Mouse (Mus musculus) stomach, postnatal 0 days (tissue): Measurements from ENCODE around the gene Tbk1. TPM values are rescaled to one million over a fixed set of nuclear protein-coding genes. Genes with fewer than 3 reads are reported as not detected.
A peak's percentile ranks its signal among the peaks of the same experiment; 100 is the strongest.

Source experiments
- ATAC-seq: fragments of 200-750 bp; cut with Nextera tagmentation; 2 replicates; pipeline ENCODE4 v1.8.0; 2017; ENCODE audit not compliant: low FRiP score, low TSS enrichment
- DNase-seq: peaks from one replicate; pipeline ENCODE4 v3.0.0-alpha.2; 2016; ENCODE audit warnings: low spot score
- H3K27ac ChIP-seq: fragments of 300-500 bp; sonication (generic); replicated peaks from 2 replicates; pipeline ENCODE4 v1.5.1; 2014; ENCODE audit warnings: mild to moderate bottlenecking, control low read depth
- H3K27me3 ChIP-seq: fragments of 300-500 bp; sonication (generic); 2 replicates; pipeline ENCODE4 v1.6.1; 2014; ENCODE audit warnings: low read length; ENCODE audit not compliant: control insufficient read depth, insufficient read depth
- H3K36me3 ChIP-seq: fragments of 300-500 bp; sonication (generic); 2 replicates; pipeline ENCODE4 v1.6.1; 2014; ENCODE audit warnings: low read length, mixed read lengths; ENCODE audit not compliant: control insufficient read depth, insufficient read depth
- H3K4me1 ChIP-seq: fragments of 300-500 bp; sonication (generic); replicated peaks from 2 replicates; pipeline ENCODE4 v1.6.1; 2014; ENCODE audit warnings: antibody characterized with exemption; ENCODE audit not compliant: control insufficient read depth, insufficient read depth
- H3K4me2 ChIP-seq: fragments of 300-500 bp; sonication (generic); replicated peaks from 2 replicates; pipeline ENCODE4 v1.6.1; 2014; ENCODE audit warnings: low read depth, mild to moderate bottlenecking, control low read depth, moderate library complexity
- H3K4me3 ChIP-seq: fragments of 300-500 bp; sonication (generic); 2 replicates; pipeline ENCODE4 v1.5.1; 2014; ENCODE audit warnings: low read depth, low read length, control low read depth
- H3K9ac ChIP-seq: fragments of 300-500 bp; sonication (generic); 2 replicates; pipeline ENCODE4 v1.6.1; 2014; ENCODE audit warnings: mild to moderate bottlenecking, low read length, control low read depth, mixed read lengths
- H3K9me3 ChIP-seq: fragments of 300-500 bp; sonication (generic); 2 replicates; pipeline ENCODE4 v1.6.1; 2016; ENCODE audit warnings: low read length; ENCODE audit not compliant: control insufficient read depth
- CTCF ChIP-seq: IDR thresholded peaks from 2 replicates; pipeline ENCODE4 v1.5.1; 2016; ENCODE audit warnings: antibody characterized with exemption, low read depth, mild to moderate bottlenecking, moderate library complexity
- EP300 ChIP-seq: optimal IDR thresholded peaks from 2 replicates; pipeline ENCODE3; 2016; ENCODE audit warnings: antibody characterized with exemption
- WGBS: fragments of 180-500 bp; shearing (Covaris S2); extraction: QIAGEN DNeasy Blood & Tissue Kit; methylation state at CpG from one replicate; pipeline ENCODE4 v1.1.7; 2014; 5-methylcytosine and 5-hydroxymethylcytosine counted together
- polyA plus RNA-seq: library from polyadenylated mRNA; unstranded; fragments of >200 nt; fragmentation: Nextera tagmentation; extraction: Ambion mirVana; gene quantifications from 2 replicates; pipeline ENCODE4 v1.2.1, GENCODE M21; 2015

Tbk1 gene
- polyA plus RNA-seq, 1 experiment from 2014 or later = 16.6 TPM

DNA sequence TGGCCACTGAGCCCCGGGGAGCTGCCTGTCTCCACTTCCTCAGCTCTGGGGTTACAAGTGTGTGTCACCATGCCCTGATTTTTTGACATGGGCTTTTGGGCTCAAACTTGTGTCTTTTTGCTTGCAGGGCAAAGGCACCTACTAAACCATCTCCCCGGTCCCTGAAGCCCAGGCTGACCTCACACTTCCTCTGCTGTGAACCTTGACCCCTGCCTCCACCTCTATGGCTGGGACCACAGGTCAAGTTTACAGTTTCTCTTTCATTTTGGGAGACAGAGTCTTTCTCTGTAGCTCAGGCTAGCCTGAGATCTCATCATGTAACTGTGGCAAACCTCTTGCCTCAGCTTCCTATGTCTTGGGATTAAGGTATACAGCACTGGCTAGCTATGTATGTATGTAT is 66.9 kb downstream of the Tbk1 start:
- no peak for ATAC-seq
- Histone ChIP-seq H3K27me3 (no peaks in the 10 kb centered on the region), H3K27ac (no peak overlapping the region), H3K4me2 (no peak overlapping the region), H3K4me1 (0 out of 2 replicates have a peak, but pooled peaks cover 3% of the 10 kb centered on the region), H3K9me3 (no peaks in the 10 kb centered on the region), H3K9ac (no peak overlapping the region), H3K4me3 (no peak overlapping the region), H3K36me3 (no peaks in the 10 kb centered on the region)
- 66% methylated on average over 2 of the region's 2 CpGs for WGBS
- no peak for TF ChIP-seq CTCF
- TF ChIP-seq EP300 = no peak
- no peak for DNase-seq

GRCm38 (mm10) chr10:121516008-121516600 is 70.5 kb downstream of the Tbk1 start:
- Histone ChIP-seq H3K4me1 (0 out of 2 replicates have a peak, but pooled peaks cover 1% of the 10 kb centered on the region), H3K4me2 (peak overlapping the region; percentile 25; the same call in 1 of the 2 replicates), H3K27ac (peak overlapping the region; percentile 40; the same call in 1 of the 2 replicates), H3K36me3 (no peaks in the 10 kb centered on the region), H3K9ac (no peak overlapping the region), H3K27me3 (no peaks in the 10 kb centered on the region), H3K9me3 (no peaks in the 10 kb centered on the region), H3K4me3 (no peak overlapping the region)
- 23% methylated on average over 18 of the region's 18 CpGs for WGBS
- ATAC-seq (peak; percentile 45), DNase-seq (peak; percentile 87)
- TF ChIP-seq CTCF (peak; percentile 94), EP300 (no peak)

DNA sequence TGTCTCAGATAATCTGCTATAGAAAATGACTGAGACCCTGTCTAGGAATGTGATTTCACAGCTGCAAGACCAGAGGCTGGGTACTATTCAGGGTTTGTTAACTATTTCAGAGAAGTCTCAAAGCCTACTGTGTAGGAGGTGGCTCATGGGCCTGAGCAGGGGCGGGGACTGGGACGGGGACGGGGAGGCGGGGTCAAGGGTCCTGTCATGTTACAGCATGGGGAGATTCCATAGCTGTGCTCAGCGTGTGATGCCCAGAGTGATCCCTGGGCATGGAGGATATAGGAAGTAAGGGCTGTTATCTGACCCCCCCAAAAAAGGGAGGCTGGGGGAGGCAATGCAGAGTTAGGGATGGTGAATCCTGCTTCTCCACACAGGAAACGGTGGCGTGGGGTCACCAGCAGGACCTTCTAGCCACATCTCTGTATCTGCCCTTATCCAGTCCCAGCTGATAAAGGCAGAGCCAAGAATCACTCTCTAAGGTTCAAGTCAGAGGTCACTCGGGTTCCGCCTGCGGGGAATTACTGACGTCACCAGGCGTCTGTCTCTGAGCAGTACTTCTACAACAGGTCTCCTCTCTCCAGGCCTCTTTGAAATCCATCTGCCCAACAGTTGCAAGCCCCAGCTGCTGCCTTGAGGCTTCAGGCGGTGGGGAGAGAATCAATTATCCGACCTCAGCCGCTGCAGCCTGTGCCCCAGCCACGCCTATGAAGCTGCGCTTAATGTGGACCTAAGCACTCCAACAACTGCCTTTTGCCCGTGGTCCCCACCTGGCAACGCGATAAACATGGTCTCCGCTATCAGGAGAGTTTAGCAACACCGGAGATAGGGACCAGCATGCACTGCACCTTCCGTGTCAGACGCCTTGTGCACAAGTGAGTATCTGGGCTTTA is 76.6 kb downstream of the Tbk1 start:
- Histone ChIP-seq H3K9ac (no peak overlapping the region), H3K4me2 (0 out of 2 replicates have a peak overlapping the region, but pooled peaks have one; percentile 2)

DNA sequence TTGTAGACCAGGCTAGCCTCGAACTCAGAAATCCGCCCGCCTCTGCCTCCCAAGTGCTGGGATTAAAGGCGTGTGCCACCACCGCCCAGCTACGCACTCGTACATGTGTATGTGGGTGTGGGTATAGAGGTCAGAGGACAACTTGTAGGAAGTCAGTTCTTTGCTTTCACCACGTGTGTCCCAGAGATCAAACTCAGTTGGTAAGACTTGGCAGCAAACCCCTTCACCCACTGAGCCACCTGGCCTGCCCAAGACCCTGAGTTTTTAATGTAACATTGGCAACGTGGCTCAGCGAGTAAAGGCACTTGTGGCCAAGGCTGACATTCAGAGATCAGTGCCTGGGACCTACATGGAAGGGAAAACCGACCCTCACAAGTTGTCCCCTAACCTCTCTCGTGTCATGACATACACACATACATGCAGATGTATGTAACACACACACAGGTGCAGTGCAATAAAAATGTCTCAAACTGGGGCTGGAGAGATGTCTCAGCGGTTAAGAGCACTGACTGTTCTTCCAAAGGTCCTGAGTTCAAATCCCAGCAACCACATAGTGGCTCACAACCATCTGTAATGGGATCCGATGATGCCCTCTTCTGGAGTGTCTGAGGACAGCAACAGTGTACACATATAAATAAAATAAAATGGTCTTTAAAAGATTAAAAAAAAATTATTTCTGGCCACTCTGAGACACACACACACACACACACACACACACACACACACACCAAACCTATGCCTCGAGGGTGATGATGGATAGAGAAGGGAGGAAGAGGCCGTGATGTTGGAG is 78.6 kb downstream of the Tbk1 start:
- peak; percentile 52 for TF ChIP-seq CTCF
- TF ChIP-seq EP300 = no peak
- H3K27me3 ChIP-seq = no peaks in the 10 kb centered on the region
- H3K27ac ChIP-seq = no peak overlapping the region
- H3K4me2 ChIP-seq = no peak overlapping the region
- 87% methylated on average over 16 of the region's 16 CpGs for WGBS
- H3K4me3 ChIP-seq = no peak overlapping the region
- peaks cover 5% of the 10 kb centered on the region; the same call in 1 of the 2 replicates for H3K4me1 ChIP-seq
- ATAC-seq (no peak), DNase-seq (no peak)
- no peak overlapping the region for H3K9ac ChIP-seq
- H3K36me3 ChIP-seq = no peaks in the 10 kb centered on the region
- no peaks in the 10 kb centered on the region for H3K9me3 ChIP-seq

More for the DNA sequence above, 76.6 kb downstream of the Tbk1 start:
- 21% methylated on average over 24 of the region's 24 CpGs for WGBS
- Histone ChIP-seq H3K4me1 (peaks cover 3% of the 10 kb centered on the region; the same call in 1 of the 2 replicates), H3K36me3 (no peaks in the 10 kb centered on the region), H3K4me3 (no peak overlapping the region), H3K9me3 (no peaks in the 10 kb centered on the region), H3K27me3 (no peaks in the 10 kb centered on the region), H3K27ac (peak overlapping the region; percentile 56)
- TF ChIP-seq EP300 (no peak), CTCF (no peak)
- ATAC-seq = peak; percentile 88
- DNase-seq = peak; percentile 88

DNA sequence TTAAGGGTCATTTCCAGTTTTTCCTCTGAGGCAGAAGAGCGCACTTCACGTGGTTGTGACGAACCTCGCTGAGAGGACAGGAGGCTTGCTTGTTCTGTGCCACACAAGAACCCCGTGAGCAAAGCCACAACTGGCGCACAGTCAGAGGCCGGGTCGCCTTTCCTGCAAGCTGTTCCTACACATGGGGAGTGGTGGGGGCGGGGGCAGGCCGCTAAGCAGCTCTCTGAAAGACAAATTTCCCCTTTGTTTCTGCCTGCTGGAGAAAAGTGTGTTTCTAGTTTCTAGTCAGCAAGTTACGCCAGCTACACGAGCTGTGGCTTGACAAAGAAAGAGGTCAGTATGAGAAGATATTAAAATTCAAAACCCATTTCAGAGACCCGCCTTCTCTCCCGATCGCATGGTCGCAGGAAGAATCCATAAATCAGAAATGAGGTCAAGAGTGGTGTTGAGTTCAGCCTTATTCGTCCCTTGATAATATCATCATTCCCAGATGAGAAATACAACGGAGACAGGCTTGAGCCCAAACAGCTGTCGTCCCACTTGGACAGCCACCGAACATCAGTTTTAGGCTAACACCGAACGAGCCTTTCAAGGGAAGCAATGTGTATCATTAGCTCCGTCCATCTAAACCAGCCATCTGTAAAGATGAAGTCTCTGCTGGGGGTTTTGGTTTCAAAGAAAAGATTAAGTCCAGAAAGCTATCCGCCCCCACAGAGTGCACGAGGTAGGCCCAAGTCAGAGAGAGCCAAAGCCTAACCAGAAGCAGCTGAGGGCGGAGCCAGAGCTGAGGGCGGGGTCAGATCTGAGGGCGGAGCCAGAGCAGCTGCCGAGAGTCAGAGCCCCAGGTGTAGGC is 79.6 kb downstream of the Tbk1 start:
- DNase-seq (peak; percentile 81), ATAC-seq (peak; percentile 50; the same call in 1 of the 2 replicates)
- Histone ChIP-seq H3K27ac (peak overlapping the region; percentile 5), H3K4me3 (no peak overlapping the region), H3K27me3 (no peaks in the 10 kb centered on the region), H3K9me3 (no peaks in the 10 kb centered on the region), H3K9ac (no peak overlapping the region), H3K36me3 (no peaks in the 10 kb centered on the region), H3K4me2 (no peak overlapping the region; the same call in 1 of the 2 replicates), H3K4me1 (peaks cover 5% of the 10 kb centered on the region; the same call in 1 of the 2 replicates)
- WGBS = 32% methylated on average over 29 of the region's 29 CpGs
- TF ChIP-seq CTCF (no peak), EP300 (no peak)
